Mouse (Mus musculus): Measurements from ENCODE around the gene Nol9.

DNA sequence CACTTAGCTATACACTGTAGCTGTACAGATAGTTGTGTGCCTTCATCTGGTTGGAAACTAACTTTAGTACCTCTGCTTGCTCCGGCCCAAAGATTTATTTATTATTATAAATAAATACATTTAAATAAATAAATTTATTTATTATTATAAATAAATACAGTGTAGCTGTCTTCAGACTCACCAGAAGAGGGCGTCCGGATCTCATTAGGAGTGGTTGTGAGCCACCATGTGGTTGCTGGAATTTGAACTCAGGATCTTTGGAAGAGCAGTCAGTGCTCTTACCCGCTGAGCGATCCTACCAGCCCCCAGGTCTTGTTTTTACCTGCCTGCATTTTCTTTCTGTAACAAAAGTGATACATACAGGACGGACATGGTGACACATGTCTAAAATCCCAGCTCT is 33.0 kb upstream of the Nol9 start:
- TF ChIP-seq CTCF (IDR thresholded peaks at IDR 0.05; ENCODE audit: borderline replicate concordance, control insufficient read depth, extremely low read depth, insufficient read depth, low read length, poor library complexity) = no peak
- no peak for TF ChIP-seq POLR2A (IDR thresholded peaks at IDR 0.05; ENCODE audit: control insufficient read depth, extremely low read depth, insufficient read depth, low read length, poor library complexity)
